Mouse (Mus musculus) limb, embryonic 12.5 days (tissue): ENCODE measurements around the gene Trim16. TPM values are rescaled to one million over a fixed set of nuclear protein-coding genes. Genes with fewer than 3 reads are reported as not detected.

Experiments used
- ATAC-seq: fragments of 200-750 bp; cut with Nextera tagmentation; 2 replicates; pipeline ENCODE4 v1.8.0; 2017; ENCODE audit warnings: low read depth, moderate TSS enrichment; ENCODE audit not compliant: insufficient number of reproducible peaks, insufficient read depth, low FRiP score, low TSS enrichment
- H3K27ac ChIP-seq: fragments of 300-500 bp; sonication (generic); 2 replicates; pipeline ENCODE4 v1.5.1; 2016; ENCODE audit warnings: mild to moderate bottlenecking, moderate library complexity
- H3K27me3 ChIP-seq: fragments of 300-500 bp; sonication (generic); 2 replicates; pipeline ENCODE4 v1.6.1; 2016; ENCODE audit warnings: mild to moderate bottlenecking, moderate library complexity
- H3K36me3 ChIP-seq: fragments of 300-500 bp; sonication (generic); 2 replicates; pipeline ENCODE4 v1.6.1; 2016; ENCODE audit warnings: mild to moderate bottlenecking, moderate library complexity
- H3K4me1 ChIP-seq: fragments of 300-500 bp; sonication (generic); replicated peaks from 2 replicates; pipeline ENCODE4 v1.6.1; 2016
- H3K4me2 ChIP-seq: fragments of 300-500 bp; sonication (generic); 2 replicates; pipeline ENCODE4 v1.6.1; 2016; ENCODE audit warnings: mild to moderate bottlenecking, moderate library complexity
- H3K4me3 ChIP-seq: fragments of 300-500 bp; sonication (generic); replicated peaks from 2 replicates; pipeline ENCODE4 v1.5.1; 2016; ENCODE audit warnings: mild to moderate bottlenecking
- H3K9ac ChIP-seq: fragments of 300-500 bp; sonication (generic); replicated peaks from 2 replicates; pipeline ENCODE4 v1.6.1; 2016; ENCODE audit warnings: mild to moderate bottlenecking, moderate library complexity
- H3K9me3 ChIP-seq: fragments of 300-500 bp; sonication (generic); 2 replicates; pipeline ENCODE4 v1.6.1; 2016; ENCODE audit warnings: mild to moderate bottlenecking, moderate library complexity
- WGBS: fragments of 180-500 bp; shearing (Covaris S2); methylation state at CpG from one replicate; pipeline ENCODE4 v1.1.7; 2016; 5-methylcytosine and 5-hydroxymethylcytosine counted together
- polyA plus RNA-seq: library from polyadenylated mRNA; unstranded; fragments of >200 nt; fragmentation: Nextera tagmentation; extraction: Ambion mirVana; gene quantifications from 2 replicates; pipeline ENCODE4 v1.2.1, GENCODE M21; 2016

The Trim16 gene
- polyA plus RNA-seq, 1 experiment from 2014 or later = 8.3 TPM

- no peaks in the 10 kb centered on the region for H3K9me3 ChIP-seq
- no peak overlapping the region for H3K4me2 ChIP-seq
- H3K27ac ChIP-seq = no peak overlapping the region
- 91% methylated on average over 11 of the region's 11 CpGs for WGBS
- ATAC-seq = no peak
- H3K4me1 ChIP-seq = no peaks in the 10 kb centered on the region
- no peaks in the 10 kb centered on the region for H3K27me3 ChIP-seq
- H3K36me3 ChIP-seq = peaks cover 60% of the 10 kb centered on the region
- H3K9ac ChIP-seq = no peak overlapping the region
- no peak overlapping the region for H3K4me3 ChIP-seq
Measured at GRCm38 (mm10) chr11:62891763-62892162, 71.7 kb downstream of the Trim16 start.

Other genes with a start within 250 kb of the Trim16 start
- gene Trpv2, start 245.7 kb upstream of the Trim16 start, polyA plus RNA-seq = 0.88 and 1.2 TPM in 2 replicates
- 19.2 and 23.2 TPM in 2 replicates for gene Lrrc75a, start 171.7 kb upstream of the Trim16 start, polyA plus RNA-seq
- 59.9 and 61.2 TPM in 2 replicates for gene Mmgt2, start 171.6 kb upstream of the Trim16 start, polyA plus RNA-seq
- 16.0 and 16.3 TPM in 2 replicates for gene Zfp287, start 88.3 kb upstream of the Trim16 start, polyA plus RNA-seq
- gene Gm10428, start 67.1 kb upstream of the Trim16 start, polyA plus RNA-seq = not detected in 2 replicates
- 37.5 and 42.7 TPM in 2 replicates for gene Zfp286, start 30.8 kb upstream of the Trim16 start, polyA plus RNA-seq
- gene Fbxw10, start 26.8 kb downstream of the Trim16 start, polyA plus RNA-seq = 0.59 and 0.73 TPM in 2 replicates
- gene Tvp23b, start 59.2 kb downstream of the Trim16 start, polyA plus RNA-seq = 45.0 and 46.0 TPM in 2 replicates
- not detected in 2 replicates for gene Cdrt4, start 131.0 kb downstream of the Trim16 start, polyA plus RNA-seq
- not detected in 2 replicates for gene Tekt3, start 241.4 kb downstream of the Trim16 start, polyA plus RNA-seq